Mouse (Mus musculus) cerebellum, adult 2 months (tissue): Measurements from ENCODE around the gene Phlpp1.

Experiments
- CTCF ChIP-seq: fragments of 200-500 bp; IDR thresholded peaks from 2 replicates; pipeline ENCODE4 v1.5.1; 2011; ENCODE audit warnings: low read depth, mild to moderate bottlenecking, control low read depth, low read length, moderate library complexity, borderline replicate concordance; ENCODE audit not compliant: insufficient read depth
- POLR2A ChIP-seq: fragments of 200-500 bp; IDR thresholded peaks from 2 replicates; pipeline ENCODE4 v1.6.1; 2011; ENCODE audit warnings: low read length, control low read depth, borderline replicate concordance; ENCODE audit not compliant: insufficient read depth

GRCm38 (mm10) chr1:106277286-106277685 lies 105.7 kb downstream of the Phlpp1 start:
- TF ChIP-seq CTCF, result no peak
- TF ChIP-seq POLR2A, result no peak
